Mouse (Mus musculus): ENCODE measurements at regions not wholly inside any gene's neighbourhood (a gene's known extent, or its start where the extent isn't known, plus 50 kb on each side); places are given as distances from the start of the nearest gene placed in this dataset.

- no peaks in the 10 kb centered on the region for H3K4me1 ChIP-seq (replicated peaks; ENCODE audit: control insufficient read depth, insufficient read depth, low read length)
- no peak overlapping the region for H3K4me2 ChIP-seq (ENCODE audit: low read length)
- peaks cover 23% of the 10 kb centered on the region for H3K27me3 ChIP-seq (replicated peaks; ENCODE audit: control insufficient read depth, insufficient read depth, low read length)
- H3K9ac ChIP-seq (ENCODE audit: low read length): no peak overlapping the region
- H3K36me3 ChIP-seq (ENCODE audit: control insufficient read depth, insufficient read depth, low read length): no peaks in the 10 kb centered on the region
- no peak overlapping the region for H3K4me3 ChIP-seq (ENCODE audit: low read depth, low read length)
- 74% methylated on average over 5 of the region's 5 CpGs for WGBS
- no peak overlapping the region for H3K27ac ChIP-seq (ENCODE audit: low read depth)
- no peaks in the 10 kb centered on the region for H3K9me3 ChIP-seq (ENCODE audit: control insufficient read depth, low read length)
- ATAC-seq (replicated peaks; ENCODE audit: low FRiP score, low TSS enrichment, low read depth) (no peak), DNase-seq (ENCODE audit: low spot score) (no peak)
Measured at GRCm38 (mm10) chr1:92331559-92332247, 136.2 kb upstream of the Hdac4 start.

DNA sequence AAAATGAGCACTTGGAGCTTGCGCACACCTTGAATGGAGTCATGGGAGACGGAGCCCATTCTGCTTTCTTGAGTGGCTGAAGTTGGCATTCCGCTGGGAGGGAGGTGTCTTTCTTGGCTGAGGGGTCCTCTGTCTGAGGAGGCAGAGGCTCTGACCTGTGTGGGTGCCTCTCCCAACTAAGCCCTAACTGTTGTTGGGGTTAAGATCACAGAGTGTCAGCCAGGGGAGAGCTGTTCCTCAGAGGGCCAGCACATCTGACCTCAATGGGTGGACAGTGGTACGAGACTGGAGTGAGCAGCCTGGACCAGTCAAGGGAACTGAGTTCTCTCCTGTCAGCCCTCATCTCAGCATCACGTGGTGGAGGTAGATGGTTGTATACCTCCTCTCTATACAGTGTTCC, 134.7 kb upstream of the Hdac4 start:
- ATAC-seq (replicated peaks; ENCODE audit: low FRiP score, low TSS enrichment, low read depth): no peak
- 64% methylated on average over 5 of the region's 5 CpGs for WGBS
- Histone ChIP-seq H3K4me3 (ENCODE audit: low read depth, low read length) (no peak overlapping the region), H3K9ac (ENCODE audit: low read length) (no peak overlapping the region), H3K4me2 (ENCODE audit: low read length) (no peak overlapping the region), H3K9me3 (ENCODE audit: control insufficient read depth, low read length) (no peaks in the 10 kb centered on the region), H3K27ac (ENCODE audit: low read depth) (no peak overlapping the region), H3K36me3 (ENCODE audit: control insufficient read depth, insufficient read depth, low read length) (no peaks in the 10 kb centered on the region), H3K4me1 (replicated peaks; ENCODE audit: control insufficient read depth, insufficient read depth, low read length) (no peaks in the 10 kb centered on the region), H3K27me3 (replicated peaks; ENCODE audit: control insufficient read depth, insufficient read depth, low read length) (peaks cover 23% of the 10 kb centered on the region; the same call in 1 of the 2 replicates)
- DNase-seq (ENCODE audit: low spot score): no peak

GRCm38 (mm10) chr1:92329491-92329890, 134.0 kb upstream of the Hdac4 start:
- no peak overlapping the region for H3K9ac ChIP-seq (ENCODE audit: low read length)
- H3K9me3 ChIP-seq (ENCODE audit: control insufficient read depth, low read length): no peaks in the 10 kb centered on the region
- no peak overlapping the region for H3K27ac ChIP-seq (ENCODE audit: low read depth)
- DNase-seq (ENCODE audit: low spot score): no peak
- ATAC-seq (replicated peaks; ENCODE audit: low FRiP score, low TSS enrichment, low read depth): no peak
- no peak overlapping the region for H3K4me3 ChIP-seq (ENCODE audit: low read depth, low read length)
- H3K27me3 ChIP-seq (replicated peaks; ENCODE audit: control insufficient read depth, insufficient read depth, low read length): peaks cover 23% of the 10 kb centered on the region; the same call in 1 of the 2 replicates
- WGBS: 72% methylated on average over 7 of the region's 7 CpGs
- H3K36me3 ChIP-seq (ENCODE audit: control insufficient read depth, insufficient read depth, low read length): no peaks in the 10 kb centered on the region
- H3K4me2 ChIP-seq (ENCODE audit: low read length): no peak overlapping the region
- H3K4me1 ChIP-seq (replicated peaks; ENCODE audit: control insufficient read depth, insufficient read depth, low read length): no peaks in the 10 kb centered on the region

DNA sequence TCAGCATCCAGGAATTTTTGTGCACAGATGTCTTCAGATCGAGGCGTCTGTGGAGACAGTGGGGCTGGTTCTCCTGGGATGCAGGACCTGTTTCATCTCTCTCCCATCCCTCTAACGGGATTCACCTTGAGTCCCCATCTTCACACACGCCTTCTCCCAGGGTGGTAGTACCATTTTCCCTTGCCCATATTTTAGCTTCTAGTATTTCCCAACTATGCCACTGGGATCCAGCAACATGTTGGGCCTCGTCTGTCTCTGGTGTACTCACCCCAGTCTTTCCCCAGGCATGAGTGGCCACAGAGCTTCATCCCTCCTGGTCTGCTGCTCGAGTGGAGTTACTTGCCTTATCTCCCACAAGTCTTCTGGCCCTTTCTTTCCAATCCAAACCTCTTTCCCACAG, 131.6 kb upstream of the Hdac4 start:
- 88% methylated on average over 6 of the region's 6 CpGs for WGBS
- no peak overlapping the region for H3K9ac ChIP-seq (ENCODE audit: low read length)
- no peak for DNase-seq (ENCODE audit: low spot score)
- no peaks in the 10 kb centered on the region for H3K36me3 ChIP-seq (ENCODE audit: control insufficient read depth, insufficient read depth, low read length)
- no peak for ATAC-seq (replicated peaks; ENCODE audit: low FRiP score, low TSS enrichment, low read depth)
- H3K9me3 ChIP-seq (ENCODE audit: control insufficient read depth, low read length): no peaks in the 10 kb centered on the region
- no peaks in the 10 kb centered on the region for H3K4me1 ChIP-seq (replicated peaks; ENCODE audit: control insufficient read depth, insufficient read depth, low read length)
- H3K27me3 ChIP-seq (replicated peaks; ENCODE audit: control insufficient read depth, insufficient read depth, low read length): peaks cover 17% of the 10 kb centered on the region; the same call in 1 of the 2 replicates
- H3K27ac ChIP-seq (ENCODE audit: low read depth): no peak overlapping the region
- H3K4me3 ChIP-seq (ENCODE audit: low read depth, low read length): no peak overlapping the region
- no peak overlapping the region for H3K4me2 ChIP-seq (ENCODE audit: low read length)

GRCm38 (mm10) chr1:92325281-92325680, 129.8 kb upstream of the Hdac4 start:
- no peak overlapping the region for H3K9ac ChIP-seq (ENCODE audit: low read length)
- H3K4me3 ChIP-seq (ENCODE audit: low read depth, low read length): no peak overlapping the region
- DNase-seq (ENCODE audit: low spot score): no peak
- H3K36me3 ChIP-seq (ENCODE audit: control insufficient read depth, insufficient read depth, low read length): no peaks in the 10 kb centered on the region
- no peak overlapping the region for H3K27ac ChIP-seq (ENCODE audit: low read depth)
- no peaks in the 10 kb centered on the region for H3K9me3 ChIP-seq (ENCODE audit: control insufficient read depth, low read length)
- H3K4me2 ChIP-seq (ENCODE audit: low read length): no peak overlapping the region
- H3K4me1 ChIP-seq (replicated peaks; ENCODE audit: control insufficient read depth, insufficient read depth, low read length): no peaks in the 10 kb centered on the region
- no peak for ATAC-seq (replicated peaks; ENCODE audit: low FRiP score, low TSS enrichment, low read depth)
- peaks cover 11% of the 10 kb centered on the region; the same call in 1 of the 2 replicates for H3K27me3 ChIP-seq (replicated peaks; ENCODE audit: control insufficient read depth, insufficient read depth, low read length)
- WGBS: 82% methylated on average over 7 of the region's 7 CpGs

- no peaks in the 10 kb centered on the region for H3K36me3 ChIP-seq (ENCODE audit: control insufficient read depth, insufficient read depth, low read length)
- DNase-seq (ENCODE audit: low spot score): no peak
Measured at GRCm38 (mm10) chr1:92324091-92324950, 128.8 kb upstream of the Hdac4 start.

GRCm38 (mm10) chr1:92317131-92317530, 121.6 kb upstream of the Hdac4 start:
- no peak overlapping the region for H3K4me3 ChIP-seq (ENCODE audit: low read depth, low read length)
- no peak for DNase-seq (ENCODE audit: low spot score)
- ATAC-seq (replicated peaks; ENCODE audit: low FRiP score, low TSS enrichment, low read depth): no peak
- H3K4me1 ChIP-seq (replicated peaks; ENCODE audit: control insufficient read depth, insufficient read depth, low read length): peaks cover 6% of the 10 kb centered on the region; the same call in 1 of the 2 replicates
- H3K9me3 ChIP-seq (ENCODE audit: control insufficient read depth, low read length): no peaks in the 10 kb centered on the region
- H3K9ac ChIP-seq (ENCODE audit: low read length): no peak overlapping the region
- H3K27me3 ChIP-seq (replicated peaks; ENCODE audit: control insufficient read depth, insufficient read depth, low read length): 0 out of 2 replicates have a peak, but pooled peaks cover 5% of the 10 kb centered on the region
- WGBS: 81% methylated on average over 4 of the region's 4 CpGs
- H3K36me3 ChIP-seq (ENCODE audit: control insufficient read depth, insufficient read depth, low read length): no peaks in the 10 kb centered on the region
- no peak overlapping the region for H3K4me2 ChIP-seq (ENCODE audit: low read length)
- no peak overlapping the region for H3K27ac ChIP-seq (ENCODE audit: low read depth)

More at GRCm38 (mm10) chr1:92324091-92324950, 128.8 kb upstream of the Hdac4 start:
- peaks cover 6% of the 10 kb centered on the region; the same call in 1 of the 2 replicates for H3K27me3 ChIP-seq (replicated peaks; ENCODE audit: control insufficient read depth, insufficient read depth, low read length)
- H3K4me3 ChIP-seq (ENCODE audit: low read depth, low read length): no peak overlapping the region
- no peaks in the 10 kb centered on the region for H3K4me1 ChIP-seq (replicated peaks; ENCODE audit: control insufficient read depth, insufficient read depth, low read length)
- H3K9me3 ChIP-seq (ENCODE audit: control insufficient read depth, low read length): no peaks in the 10 kb centered on the region
- no peak overlapping the region for H3K27ac ChIP-seq (ENCODE audit: low read depth)
- no peak overlapping the region for H3K4me2 ChIP-seq (ENCODE audit: low read length)
- no peak for ATAC-seq (replicated peaks; ENCODE audit: low FRiP score, low TSS enrichment, low read depth)
- 72% methylated on average over 14 of the region's 14 CpGs for WGBS
- no peak overlapping the region for H3K9ac ChIP-seq (ENCODE audit: low read length)

GRCm38 (mm10) chr1:92316191-92316723, 120.8 kb upstream of the Hdac4 start:
- Histone ChIP-seq H3K36me3 (ENCODE audit: control insufficient read depth, insufficient read depth, low read length) (no peaks in the 10 kb centered on the region), H3K9me3 (ENCODE audit: control insufficient read depth, low read length) (no peaks in the 10 kb centered on the region), H3K27ac (ENCODE audit: low read depth) (no peak overlapping the region), H3K4me1 (replicated peaks; ENCODE audit: control insufficient read depth, insufficient read depth, low read length) (peaks cover 7% of the 10 kb centered on the region; the same call in 1 of the 2 replicates), H3K4me2 (ENCODE audit: low read length) (peak overlapping the region; percentile 16), H3K27me3 (replicated peaks; ENCODE audit: control insufficient read depth, insufficient read depth, low read length) (0 out of 2 replicates have a peak, but pooled peaks cover 5% of the 10 kb centered on the region), H3K9ac (ENCODE audit: low read length) (no peak overlapping the region), H3K4me3 (ENCODE audit: low read depth, low read length) (no peak overlapping the region)
- ATAC-seq (replicated peaks; ENCODE audit: low FRiP score, low TSS enrichment, low read depth) (no peak), DNase-seq (ENCODE audit: low spot score) (no peak)
- whole genome bisulfite sequencing: 17% methylated on average over 10 of the region's 10 CpGs
